Mouse (Mus musculus) spleen, adult 12 weeks (tissue): Measurements from ENCODE around the gene Mgat3.
A peak's percentile ranks its signal among the peaks of the same experiment; 100 is the strongest.

Source experiments
- DNase-seq: peaks from one replicate; pipeline ENCODE4 v3.0.0; 2022; ENCODE audit warnings: low spot score

Mgat3 gene

GRCm38 (mm10) chr15:80225796-80226195 lies 52.3 kb downstream of the Mgat3 start:
- DNase-seq: peak; percentile 63

- DNase-seq: no peak
Observed at GRCm38 (mm10) chr15:80228071-80228800, 54.7 kb downstream of the Mgat3 start.

- DNase-seq: no peak
Observed at GRCm38 (mm10) chr15:80232331-80232730, 58.8 kb downstream of the Mgat3 start.

GRCm38 (mm10) chr15:80233053-80233452 lies 59.5 kb downstream of the Mgat3 start:
- DNase-seq: no peak

GRCm38 (mm10) chr15:80233733-80234509 lies 60.4 kb downstream of the Mgat3 start, which contains the start of gene Mief1:
Mief1 (plus strand) TSS chr15:80234018.
- peak; percentile 99 for DNase-seq

GRCm38 (mm10) chr15:80235535-80235934 lies 62.0 kb downstream of the Mgat3 start, which contains the start of gene AC140267.1:
AC140267.1 (plus strand) TSS chr15:80235835.
- no peak for DNase-seq

- no peak for DNase-seq
Observed at GRCm38 (mm10) chr15:80248135-80248534, 74.6 kb downstream of the Mgat3 start.

- DNase-seq: no peak
Observed at GRCm38 (mm10) chr15:80248596-80248995, 75.1 kb downstream of the Mgat3 start.

- no peak for DNase-seq
Observed at GRCm38 (mm10) chr15:80249672-80250071, 76.2 kb downstream of the Mgat3 start.

- no peak for DNase-seq
Observed at GRCm38 (mm10) chr15:80250586-80250985, 77.1 kb downstream of the Mgat3 start.

GRCm38 (mm10) chr15:80253530-80253929 lies 80.0 kb downstream of the Mgat3 start:
- DNase-seq: no peak

GRCm38 (mm10) chr15:80254207-80254606 lies 80.7 kb downstream of the Mgat3 start:
- DNase-seq: no peak

GRCm38 (mm10) chr15:80254847-80255645 lies 81.5 kb downstream of the Mgat3 start, which contains the start of gene Atf4:
Atf4 (plus strand) TSS chr15:80255184.
- DNase-seq: peak; percentile 97

- DNase-seq: peak; percentile 71
Observed at GRCm38 (mm10) chr15:80255646-80256121, 82.2 kb downstream of the Mgat3 start.

GRCm38 (mm10) chr15:80256242-80256641 lies 82.7 kb downstream of the Mgat3 start:
- no peak for DNase-seq

GRCm38 (mm10) chr15:80256656-80257601 lies 83.4 kb downstream of the Mgat3 start:
- no peak for DNase-seq

- DNase-seq: no peak
Observed at GRCm38 (mm10) chr15:80257602-80258239, 84.2 kb downstream of the Mgat3 start.

GRCm38 (mm10) chr15:80258240-80259170 lies 85.0 kb downstream of the Mgat3 start:
- peak; percentile 63 for DNase-seq

- DNase-seq: no peak
Observed at GRCm38 (mm10) chr15:80259406-80260045, 86.0 kb downstream of the Mgat3 start.
